Mouse (Mus musculus) T-helper 17 cell (primary cell): ENCODE measurements around the gene Gm37240.

Source experiments
- in situ Hi-C, 2 experiments: fragments of 300-600 bp; cut with MboI, MseI; formaldehyde crosslinking; loops; 1 replicate in 1 of 2; 2 replicates in 1 of 2; pipeline ENCODE4 v1.15.1; 2025; ENCODE audit warnings: high pct_unique_total_duplicates in 2 of 2

The Gm37240 gene

DNA sequence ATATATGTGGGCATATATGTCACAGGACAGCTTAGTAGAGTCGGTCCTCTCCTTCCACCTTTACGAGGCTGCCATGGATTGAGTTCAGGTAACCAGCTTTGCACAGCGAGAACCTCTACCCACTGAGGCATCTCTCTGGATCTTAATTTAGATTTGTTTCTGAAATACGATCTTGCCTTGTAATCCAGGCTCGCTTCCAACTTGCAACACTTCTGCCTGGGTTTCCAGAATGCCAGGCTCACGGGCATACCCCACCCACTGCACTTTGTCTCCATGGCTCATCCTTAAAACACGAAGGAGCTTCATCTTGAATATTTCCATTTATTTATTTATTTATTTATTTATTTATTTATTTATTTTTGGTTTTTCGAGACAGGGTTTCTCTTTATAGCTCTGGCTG lies 202.0 kb downstream of the Gm37240 start:
- in situ Hi-C loops = no loop called here

DNA sequence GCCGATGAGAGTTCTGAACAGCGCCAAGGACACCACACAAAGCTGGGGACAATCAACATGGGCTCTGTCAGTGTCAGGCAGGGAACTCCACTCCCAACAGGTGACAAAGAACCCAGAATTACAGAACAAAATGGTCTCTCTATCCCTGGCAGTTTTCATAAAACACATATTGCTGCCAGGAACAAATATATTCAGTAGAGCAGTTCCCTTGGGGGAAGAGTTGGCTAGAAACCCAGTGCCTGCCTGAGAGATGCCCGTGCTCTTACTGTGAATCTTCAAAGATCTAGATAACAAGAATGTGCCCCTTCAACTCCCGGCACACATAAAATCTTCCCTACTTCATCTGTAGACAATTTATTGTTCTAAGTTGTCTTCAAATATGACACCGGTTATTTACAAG lies 203.7 kb downstream of the Gm37240 start:
- in situ Hi-C loops = no loop called here

DNA sequence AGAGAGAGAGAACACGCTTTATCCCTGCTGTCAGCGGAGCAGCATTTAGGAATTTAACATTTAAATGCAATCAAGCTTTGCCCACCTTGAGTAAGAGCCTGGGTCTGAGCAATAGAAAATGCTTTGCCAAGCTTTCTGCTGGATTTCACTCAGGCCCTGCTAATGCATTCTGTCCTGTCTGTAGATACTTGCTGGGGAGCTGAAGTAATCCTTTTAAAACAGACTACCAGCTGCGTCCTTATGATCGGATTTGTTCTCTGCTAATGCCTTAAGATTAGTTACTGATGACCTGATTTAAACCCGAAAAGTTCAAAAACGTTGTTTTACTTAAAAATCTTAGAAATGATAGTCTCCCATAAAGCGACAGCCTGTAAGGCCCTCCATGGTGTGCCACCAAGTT lies 206.2 kb downstream of the Gm37240 start:
- in situ Hi-C loops = no loop called here

DNA sequence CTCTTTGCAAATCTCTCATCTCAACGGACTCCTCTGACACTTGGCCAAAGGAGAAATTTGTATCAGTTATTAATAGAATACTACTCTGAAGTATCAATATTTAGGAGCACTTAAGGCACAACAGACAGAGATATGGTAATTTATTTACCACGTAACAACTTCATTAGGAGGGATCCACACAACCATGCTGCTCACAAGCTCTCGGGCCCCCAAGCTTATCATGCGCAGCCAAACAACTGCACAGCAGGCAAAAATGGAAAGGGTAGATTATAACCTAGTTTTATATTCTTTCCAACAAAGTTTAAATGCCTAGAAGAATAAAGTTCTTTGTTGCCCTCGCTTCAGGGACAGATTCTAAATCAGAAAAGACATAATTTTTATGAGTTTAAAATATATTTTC lies 207.4 kb downstream of the Gm37240 start:
- in situ Hi-C loops = no loop called here

DNA sequence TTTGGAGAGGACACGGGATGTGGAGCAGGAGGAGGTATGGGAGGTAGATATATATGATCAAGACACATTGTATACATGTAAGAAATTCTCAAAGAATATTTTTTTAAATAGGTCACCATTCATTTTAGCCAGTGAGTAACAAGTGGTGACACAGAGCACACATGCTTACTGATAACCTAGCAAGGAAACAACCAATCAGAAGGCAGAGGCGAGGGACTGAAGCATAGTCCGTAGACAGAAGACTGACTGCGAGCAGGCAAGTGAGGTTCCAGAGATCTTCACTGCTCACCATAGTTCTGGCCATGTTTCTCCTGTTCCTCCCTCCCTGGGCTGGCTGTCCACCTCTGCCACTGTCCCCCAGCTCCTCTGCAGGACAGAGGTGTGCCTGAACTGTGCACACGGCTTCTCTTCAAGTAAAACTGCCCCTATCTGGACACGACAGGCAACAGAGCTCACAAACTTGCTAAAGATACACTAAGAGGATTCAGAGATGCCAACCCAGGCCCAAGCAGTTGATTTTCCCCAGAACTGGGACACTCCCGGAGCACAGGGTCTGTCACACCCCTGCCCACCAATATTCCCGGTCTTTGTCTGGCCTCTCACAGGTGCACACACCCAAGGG lies 207.9 kb downstream of the Gm37240 start:
- in situ Hi-C loops = no loop called here

DNA sequence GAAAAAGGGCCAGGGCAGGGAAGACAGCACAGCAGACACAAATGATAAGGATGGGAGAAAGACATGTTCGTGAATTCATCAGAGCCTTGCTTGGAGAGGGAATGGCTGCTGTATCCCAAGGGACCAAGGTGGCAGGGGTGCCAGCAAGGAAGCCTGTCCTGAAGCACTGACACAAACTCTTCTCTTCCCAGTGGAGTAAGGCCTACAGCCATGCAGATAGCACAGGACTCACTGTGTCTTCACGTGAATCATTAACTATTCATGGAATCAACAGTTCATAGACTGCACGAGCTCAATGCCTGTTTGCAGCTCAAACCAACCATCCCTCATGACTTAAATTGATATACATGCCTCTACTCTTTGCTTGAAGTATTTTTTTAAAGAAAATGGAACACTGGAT lies 209.4 kb downstream of the Gm37240 start:
- in situ Hi-C loops = no loop called here

DNA sequence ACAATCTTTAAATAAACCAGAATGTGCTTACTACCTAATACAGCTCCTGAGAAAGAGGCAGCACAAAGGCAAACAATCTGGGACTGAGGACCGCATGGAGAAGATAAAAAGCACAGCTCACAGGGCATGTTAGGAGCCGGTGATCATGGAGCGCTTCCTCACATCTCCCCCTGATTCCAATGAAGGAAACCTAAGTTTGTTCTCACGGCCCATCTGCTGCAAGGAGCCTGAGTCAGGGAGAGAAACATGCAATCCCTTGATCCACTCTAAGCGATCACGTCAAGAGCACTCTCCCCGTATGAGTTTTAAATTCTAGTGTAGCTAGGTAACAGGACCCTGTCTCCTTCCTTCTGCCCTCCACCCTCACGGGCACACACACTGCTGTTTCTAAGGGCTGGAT lies 210.2 kb downstream of the Gm37240 start:
- in situ Hi-C loops = no loop called here

DNA sequence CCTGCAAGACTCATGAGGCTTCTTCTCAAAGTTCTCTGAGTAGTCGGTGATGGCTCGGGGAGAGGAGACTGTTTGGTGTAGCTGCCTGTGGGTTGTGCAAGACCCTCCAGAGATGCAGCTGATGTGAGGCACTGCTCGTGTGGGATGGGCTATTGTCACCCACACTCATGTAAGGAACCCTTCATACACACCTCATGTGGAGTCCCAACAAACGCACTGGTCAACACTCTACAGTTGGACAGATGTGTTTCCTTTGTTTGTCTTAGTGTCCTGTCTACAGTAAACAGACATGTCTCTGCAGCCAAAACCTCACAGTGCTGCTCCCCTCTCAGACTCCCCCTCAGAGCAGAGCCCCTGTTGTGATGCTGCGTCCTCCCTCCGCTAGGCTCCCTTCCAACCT lies 217.5 kb downstream of the Gm37240 start:
- in situ Hi-C loops = no loop called here

DNA sequence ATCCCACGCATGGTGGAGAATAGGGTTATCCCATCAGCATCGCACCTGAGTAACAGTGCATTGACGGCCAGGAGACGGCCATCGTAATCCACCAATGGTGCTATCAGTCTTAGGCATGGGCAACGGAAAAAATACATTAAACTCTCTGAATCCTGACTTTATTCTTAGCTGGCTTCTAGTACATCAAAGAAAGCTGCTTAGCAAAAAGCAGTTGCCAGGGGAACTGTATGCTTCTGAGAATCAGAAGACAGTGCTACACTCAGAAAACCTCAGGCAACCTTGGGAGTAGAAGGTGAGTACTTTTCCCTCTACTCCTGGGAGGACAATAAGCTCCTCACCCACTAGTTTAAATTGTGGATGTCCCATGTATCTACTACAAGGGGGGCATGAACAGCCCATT lies 219.6 kb downstream of the Gm37240 start:
- in situ Hi-C loops = no loop called here

DNA sequence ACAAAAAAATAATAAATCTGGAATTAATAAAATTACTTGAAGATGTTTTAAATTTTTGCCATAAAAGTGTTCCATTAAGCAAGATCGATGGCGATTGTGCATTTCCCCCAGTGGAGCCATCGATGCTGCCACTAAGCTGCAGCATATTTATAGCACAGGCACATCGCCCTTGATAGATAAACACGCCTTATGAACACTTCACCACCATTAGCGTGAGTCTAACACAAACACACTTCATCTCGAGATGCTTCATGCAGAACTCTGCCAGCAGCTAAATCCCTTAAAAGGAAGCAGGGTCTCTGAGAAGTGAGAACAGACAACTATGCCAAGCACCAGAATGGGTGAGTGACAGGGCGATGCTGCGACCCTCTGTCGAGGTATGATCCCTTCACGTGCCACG lies 220.6 kb downstream of the Gm37240 start:
- in situ Hi-C loops = no loop called here

DNA sequence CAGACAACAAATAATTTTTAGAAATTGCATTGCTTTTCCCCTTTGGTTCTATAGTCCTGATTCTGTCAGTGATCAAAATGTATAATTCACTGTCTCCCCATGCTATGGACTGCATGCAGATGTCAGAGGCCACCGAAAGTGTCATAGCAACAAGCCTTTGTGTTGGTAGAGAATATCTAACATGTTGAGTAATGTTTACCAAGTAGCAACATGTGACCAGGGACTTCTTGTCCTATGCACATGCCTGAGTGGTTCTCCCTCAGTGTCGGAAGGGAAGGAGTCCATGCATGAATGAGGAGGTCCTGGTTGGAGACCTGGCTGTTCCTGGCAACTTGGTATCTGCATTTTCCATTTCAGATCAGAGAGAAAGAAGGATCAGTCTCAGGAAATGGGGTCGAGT lies 221.2 kb downstream of the Gm37240 start:
- in situ Hi-C loops = no loop called here

DNA sequence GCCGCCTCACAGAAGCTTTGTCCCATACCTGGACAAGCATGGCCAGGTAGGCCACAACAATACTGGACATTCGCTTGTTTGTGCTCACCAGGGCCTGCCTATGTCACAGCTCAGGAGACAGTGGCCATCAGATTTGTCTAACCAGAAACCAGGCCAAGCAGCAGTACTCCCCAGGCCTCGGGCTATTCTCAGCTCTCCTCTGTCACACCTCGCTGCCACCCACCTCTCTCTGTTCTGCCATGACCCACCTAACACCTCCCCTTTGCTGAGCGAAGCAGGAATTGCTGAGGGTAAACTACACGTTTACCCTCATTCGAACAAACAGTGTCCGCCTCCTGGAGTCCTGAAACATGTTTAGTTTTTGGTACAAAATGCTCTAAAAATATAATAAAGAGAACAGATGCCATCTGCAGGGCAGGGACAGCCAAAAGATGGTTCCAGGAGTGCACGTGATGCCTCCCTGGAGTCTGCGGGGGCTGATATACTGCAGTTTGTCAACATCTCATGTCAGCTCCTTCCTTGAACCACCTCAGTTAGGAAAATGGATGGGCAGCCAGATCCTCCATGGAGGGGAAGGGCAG lies 222.6 kb downstream of the Gm37240 start:
- in situ Hi-C loops = no loop called here

DNA sequence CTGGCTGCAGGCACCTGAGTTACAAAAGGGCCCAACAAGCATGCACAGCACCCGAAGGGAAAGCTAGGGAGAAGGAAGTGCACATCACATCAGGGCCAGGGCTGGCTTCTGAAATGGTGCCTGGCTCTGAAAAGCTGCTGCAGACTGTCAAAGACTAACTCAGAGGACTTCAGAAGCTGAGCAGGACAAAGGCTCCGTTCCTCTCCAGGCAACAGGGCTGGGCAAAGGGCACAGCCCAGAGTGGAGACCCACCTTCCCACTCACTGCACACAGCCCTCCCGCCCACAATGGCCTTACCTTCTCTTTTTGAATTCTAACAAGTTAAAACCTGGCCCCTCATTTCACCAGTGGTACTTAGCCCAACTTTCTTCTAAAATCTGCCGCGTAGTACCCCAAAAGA lies 223.5 kb downstream of the Gm37240 start:
- in situ Hi-C loops = no loop called here

DNA sequence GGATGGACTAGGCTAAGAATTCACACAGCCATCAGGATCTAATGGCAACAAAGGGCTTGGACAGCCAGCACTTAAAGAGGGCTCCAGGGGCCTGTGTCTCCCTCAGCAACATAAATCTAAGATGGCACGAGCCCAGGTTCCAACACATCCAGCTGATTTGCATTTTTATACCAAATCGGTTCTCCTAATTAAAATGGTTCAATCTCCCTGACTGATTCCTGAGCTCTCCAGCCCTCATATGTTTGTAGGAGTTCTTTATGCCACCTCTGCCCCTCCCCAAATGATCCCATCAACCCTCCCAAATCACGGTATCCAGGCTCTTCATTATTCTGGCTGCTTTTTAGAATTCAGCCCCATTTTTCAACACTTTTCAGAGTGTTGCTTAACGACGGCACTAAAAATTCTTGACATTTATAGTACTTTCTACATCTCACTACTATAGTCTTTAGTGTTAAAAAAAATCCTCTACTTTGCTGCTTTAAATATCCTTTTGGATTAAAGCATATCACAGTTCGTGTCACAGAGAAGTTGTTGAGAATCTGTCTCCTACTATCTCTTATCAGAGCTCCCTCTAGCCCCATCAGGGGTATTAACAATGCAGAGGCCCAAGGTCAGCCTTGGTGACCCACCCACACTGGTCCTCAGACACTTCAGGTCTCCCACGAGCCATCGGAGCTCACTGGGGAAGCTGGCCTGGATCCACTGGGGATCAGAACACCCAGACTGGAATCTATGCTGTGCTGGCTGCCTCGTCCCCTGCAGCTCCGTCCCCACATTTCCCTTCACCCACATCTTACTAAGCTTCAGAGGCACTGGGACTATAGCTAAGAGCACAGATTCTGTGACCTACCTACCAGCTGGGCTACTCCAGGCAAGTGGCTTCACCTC lies 225.1 kb downstream of the Gm37240 start:
- in situ Hi-C loops = no loop called here

DNA sequence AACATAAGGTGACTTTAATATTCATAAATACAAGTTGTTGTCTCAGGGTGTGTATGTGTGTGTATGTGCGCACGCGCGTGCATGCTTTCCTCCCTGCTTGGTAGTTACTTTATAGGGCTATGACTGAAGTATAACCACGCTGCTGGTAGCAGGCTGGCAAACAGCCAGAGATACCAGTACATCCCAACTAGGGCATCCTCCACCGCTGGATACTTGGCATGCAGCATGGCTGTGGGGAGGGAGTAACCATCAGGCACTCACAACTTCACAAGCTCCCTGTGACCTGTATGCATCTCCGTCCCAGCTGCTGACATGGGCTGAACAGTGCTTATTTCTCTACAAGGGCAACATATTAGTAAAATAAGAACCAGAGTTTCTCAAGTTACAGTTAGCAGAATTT lies 227.6 kb downstream of the Gm37240 start:
- in situ Hi-C loops = no loop called here

DNA sequence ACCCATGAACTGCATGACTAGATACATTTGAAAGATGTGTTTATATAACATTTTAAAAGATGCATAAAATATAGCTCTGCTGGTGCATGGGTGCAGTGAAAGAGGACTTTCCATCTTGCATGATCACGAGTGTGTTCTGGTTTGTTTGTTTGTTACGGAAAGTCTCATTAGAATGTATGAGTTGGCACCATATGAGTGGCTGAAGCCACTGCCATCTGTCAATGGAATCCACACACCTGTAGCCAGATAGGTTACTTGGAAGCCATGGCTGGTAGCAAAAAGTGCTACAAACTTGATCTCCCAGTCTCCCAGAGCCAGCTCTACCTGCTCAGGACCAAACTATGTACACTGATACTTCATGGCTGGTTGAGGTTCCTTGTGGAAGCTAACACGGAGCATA lies 231.8 kb downstream of the Gm37240 start:
- in situ Hi-C loops = no loop called here

DNA sequence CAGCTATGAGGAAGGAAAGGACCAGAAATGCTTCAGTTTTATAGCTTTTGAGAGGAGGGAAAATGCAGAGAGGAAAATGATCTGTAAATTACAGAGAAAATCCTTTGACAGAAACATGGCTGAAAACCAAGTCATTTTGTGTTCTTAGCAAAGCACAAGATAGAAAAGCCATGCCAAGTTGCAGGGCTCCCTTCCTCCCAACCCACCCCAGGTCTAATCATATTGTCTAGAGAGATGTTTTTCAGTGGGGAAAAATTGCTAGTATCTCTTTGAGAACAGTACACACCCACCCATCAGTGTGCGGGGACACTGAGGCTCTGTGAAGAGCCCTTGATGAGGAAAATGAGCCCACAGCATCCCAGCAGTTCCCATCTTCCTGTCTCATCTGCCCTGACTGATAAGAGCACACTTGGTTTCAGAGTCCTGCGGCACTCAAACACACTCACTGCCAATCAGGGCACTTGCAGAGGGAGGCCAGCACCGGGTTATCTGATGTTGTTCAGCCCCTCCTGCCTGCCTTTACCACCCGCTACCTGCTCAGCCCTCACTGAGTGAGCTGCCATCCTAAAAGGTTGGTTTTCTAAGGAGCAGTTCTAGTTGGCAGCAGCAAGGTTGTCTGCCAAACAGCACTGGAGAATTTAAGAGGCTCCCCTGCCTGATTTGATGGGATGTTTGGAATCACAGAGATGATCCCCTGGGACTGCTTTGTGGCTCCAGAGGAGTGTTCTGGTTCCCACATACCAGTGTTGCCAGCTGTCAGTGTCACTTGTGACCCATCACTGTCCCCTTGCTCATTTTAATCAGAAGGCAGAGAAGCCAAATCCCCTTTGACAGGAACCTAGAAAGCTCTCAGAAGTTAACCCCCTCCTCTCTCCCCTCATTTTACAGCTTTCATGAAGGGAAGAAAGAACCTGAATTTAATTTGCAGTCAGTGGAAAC lies 234.3 kb downstream of the Gm37240 start:
- in situ Hi-C loops = no loop called here

DNA sequence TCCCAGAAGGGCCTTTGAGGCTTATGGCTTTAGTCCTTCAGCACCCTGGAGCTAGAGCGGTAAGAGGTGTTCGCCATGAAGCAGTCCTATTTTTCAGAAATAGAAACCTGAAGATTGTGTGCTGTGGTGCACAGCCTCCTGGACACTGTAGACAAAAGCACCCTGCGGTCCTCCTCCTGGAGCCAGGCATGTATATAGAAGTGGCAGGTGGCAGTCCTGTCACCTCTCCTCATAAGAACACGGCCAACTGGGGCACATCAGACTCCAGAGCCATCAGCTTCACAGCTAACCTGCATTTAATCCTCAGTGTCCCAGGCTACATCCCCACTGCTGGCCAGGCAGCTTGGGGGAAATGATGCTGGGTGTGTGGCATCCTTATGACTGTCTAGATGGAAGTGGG lies 238.1 kb downstream of the Gm37240 start:
- in situ Hi-C loops = no loop called here

DNA sequence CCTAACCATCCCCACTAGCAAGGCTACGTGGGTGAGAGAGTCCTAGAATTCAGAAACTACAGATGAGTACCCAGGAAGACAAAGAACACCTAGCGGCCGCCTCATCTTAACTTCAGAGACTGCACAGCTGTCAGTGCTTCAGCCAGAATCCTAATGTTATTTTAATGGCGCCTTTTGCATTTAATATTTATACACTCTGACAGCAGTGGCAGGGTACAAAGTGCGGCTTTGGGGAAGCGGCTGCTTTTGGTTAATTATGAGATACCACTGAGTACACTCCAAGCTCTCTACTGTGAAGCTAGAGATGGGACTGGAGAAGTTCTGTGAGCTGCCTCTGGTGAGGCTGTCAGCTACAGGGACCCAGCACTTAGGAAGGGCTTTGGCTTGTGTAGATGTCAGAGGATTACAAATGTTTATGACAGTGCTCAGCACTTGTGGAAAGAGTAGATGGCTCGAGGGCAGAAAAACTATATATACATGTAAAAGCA lies 241.8 kb downstream of the Gm37240 start:
- in situ Hi-C loops = no loop called here

DNA sequence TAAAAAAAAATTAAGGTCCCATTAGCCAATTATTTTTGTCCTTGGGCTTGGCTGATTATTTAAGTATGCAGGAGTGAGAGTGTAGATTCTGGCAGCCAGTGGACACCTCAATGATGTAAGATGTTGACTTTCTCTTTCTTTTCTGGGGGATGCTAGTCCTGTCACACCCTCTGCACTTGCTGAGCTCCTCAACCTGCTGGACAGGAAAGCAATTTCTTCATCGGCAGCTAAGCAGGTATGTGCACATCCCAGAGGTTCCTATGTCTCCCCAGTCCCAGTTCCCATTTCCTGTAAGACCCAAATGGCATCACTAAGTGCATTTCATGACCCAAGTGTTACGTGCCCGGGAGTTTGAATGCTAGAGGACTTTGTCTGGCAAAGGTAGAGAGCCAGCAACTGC lies 242.5 kb downstream of the Gm37240 start:
- in situ Hi-C loops = no loop called here

DNA sequence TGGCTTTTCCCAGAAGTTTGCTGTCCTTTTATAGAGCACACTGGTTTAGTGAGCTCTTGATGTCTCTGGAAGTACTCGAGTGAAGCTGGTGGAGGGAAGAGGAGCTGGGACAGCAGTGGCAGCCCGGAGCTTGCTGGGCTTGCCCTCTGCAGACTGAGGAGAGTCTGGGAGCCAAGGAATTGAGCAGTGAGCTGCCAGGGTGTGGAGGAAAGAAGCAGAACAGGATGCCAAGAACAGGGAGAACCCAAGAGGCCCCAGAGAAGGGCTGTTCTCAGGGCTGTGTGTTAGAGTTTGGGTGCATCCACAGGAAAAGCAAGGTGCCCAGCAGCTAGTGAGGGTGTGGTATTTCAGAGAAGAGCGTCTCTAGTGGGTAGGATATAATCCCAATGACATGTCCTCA lies 245.6 kb downstream of the Gm37240 start:
- in situ Hi-C loops = no loop called here
